Mouse (Mus musculus) stomach, embryonic 14.5 days (tissue): ENCODE measurements around the gene Nxpe3. TPM values are rescaled to one million over a fixed set of nuclear protein-coding genes. Genes with fewer than 3 reads are reported as not detected.
"Not testable (repeated sequence)": the region's sequence is repeated elsewhere in the genome, so short reads cannot be mapped to it uniquely, and the experiment has no call there.

Experiments
- ATAC-seq: fragments of 200-750 bp; cut with Nextera tagmentation; 2 replicates; pipeline ENCODE4 v1.8.0; 2017; ENCODE audit warnings: low read depth, moderate TSS enrichment; ENCODE audit not compliant: insufficient number of reproducible peaks, insufficient read depth, low FRiP score
- H3K27ac ChIP-seq: fragments of 300-500 bp; sonication (generic); 2 replicates; pipeline ENCODE4 v1.5.1; 2014; ENCODE audit warnings: mild to moderate bottlenecking, low read length, moderate library complexity, mixed read lengths
- H3K27me3 ChIP-seq: fragments of 300-500 bp; sonication (generic); 2 replicates; pipeline ENCODE4 v1.6.1; 2014; ENCODE audit warnings: low read length, control low read depth, mixed read lengths; ENCODE audit not compliant: control insufficient read depth, insufficient read depth
- H3K36me3 ChIP-seq: fragments of 300-500 bp; sonication (generic); 2 replicates; pipeline ENCODE4 v1.6.1; 2014; ENCODE audit warnings: mild to moderate bottlenecking, control low read depth, low read length, moderate library complexity, mixed read lengths; ENCODE audit not compliant: control insufficient read depth, insufficient read depth
- H3K4me1 ChIP-seq: fragments of 300-500 bp; sonication (generic); 2 replicates; pipeline ENCODE4 v1.6.1; 2014; ENCODE audit warnings: low read length, control low read depth, mixed read lengths; ENCODE audit not compliant: control insufficient read depth, insufficient read depth
- H3K4me2 ChIP-seq: fragments of 300-500 bp; sonication (generic); replicated peaks from 2 replicates; pipeline ENCODE4 v1.6.1; 2014; ENCODE audit warnings: low read depth, low read length, control low read depth
- H3K4me3 ChIP-seq: fragments of 300-500 bp; sonication (generic); 2 replicates; pipeline ENCODE4 v1.5.1; 2014; ENCODE audit warnings: low read depth, low read length, control low read depth
- H3K9ac ChIP-seq: fragments of 300-500 bp; sonication (generic); replicated peaks from 2 replicates; pipeline ENCODE4 v1.6.1; 2014; ENCODE audit warnings: low read depth, mild to moderate bottlenecking, control low read depth, low read length, moderate library complexity, mixed read lengths
- H3K9me3 ChIP-seq: fragments of 300-500 bp; sonication (generic); 2 replicates; pipeline ENCODE4 v1.6.1; 2016; ENCODE audit warnings: low read depth, low read length, control low read depth; ENCODE audit not compliant: control insufficient read depth
- WGBS: fragments of 180-500 bp; shearing (Covaris S2); extraction: QIAGEN DNeasy Blood & Tissue Kit; methylation state at CpG from one replicate; pipeline ENCODE4 v1.1.7; 2014; 5-methylcytosine and 5-hydroxymethylcytosine counted together
- polyA plus RNA-seq: library from polyadenylated mRNA; unstranded; fragments of >200 nt; fragmentation: Nextera tagmentation; extraction: Ambion mirVana; gene quantifications from 2 replicates; pipeline ENCODE4 v1.2.1, GENCODE M21; 2014

Nxpe3 gene
- polyA plus RNA-seq, 1 experiment from 2014 or later = 0.52 TPM

DNA sequence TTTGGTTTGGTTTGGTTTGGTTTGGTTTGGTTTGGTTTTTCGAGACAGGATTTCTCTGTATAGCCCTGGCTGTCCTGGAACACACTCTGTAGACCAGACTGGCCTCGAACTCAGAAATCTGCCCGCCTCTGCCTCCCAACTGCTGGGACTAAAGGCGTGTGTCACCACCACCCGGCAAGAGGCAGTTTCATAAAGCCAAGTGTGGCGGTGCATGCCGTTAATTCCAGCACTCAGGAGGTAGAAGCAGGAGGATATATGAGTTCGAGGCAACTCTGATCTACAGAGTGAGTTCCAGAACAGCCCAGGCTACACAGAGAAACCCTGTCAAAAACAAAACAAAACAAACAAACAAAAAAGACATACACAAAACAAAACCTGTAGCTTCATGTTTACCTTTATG is 57.4 kb downstream of the Nxpe3 start:
- H3K9me3 ChIP-seq, H3K36me3 ChIP-seq, H3K27me3 ChIP-seq, H3K4me1 ChIP-seq, H3K27ac ChIP-seq, ATAC-seq, H3K9ac ChIP-seq: not testable (repeated sequence)
- Histone ChIP-seq H3K4me2 (peak overlapping the region; percentile 72), H3K4me3 (peak overlapping the region; percentile 61; the same call in 1 of the 2 replicates)
- WGBS = 91% methylated on average over 8 of the region's 8 CpGs

DNA sequence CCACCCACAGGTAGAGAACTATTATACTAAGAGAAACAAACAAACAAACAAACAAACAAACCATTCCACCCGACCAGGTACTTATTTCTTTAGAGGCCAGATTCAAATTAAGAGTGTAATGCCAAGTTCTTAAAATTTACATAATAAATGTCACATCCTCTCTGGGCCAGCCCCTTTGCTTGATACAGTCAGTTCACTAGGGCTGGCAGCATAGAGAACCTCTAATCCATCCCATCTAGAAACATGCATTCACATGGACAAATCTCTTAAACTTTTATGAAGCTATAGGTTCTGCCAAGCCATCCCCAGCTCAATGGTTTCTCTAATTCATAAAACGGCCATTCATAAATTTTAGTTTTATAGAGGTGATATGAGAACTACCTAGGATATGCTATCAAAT is 57.9 kb downstream of the Nxpe3 start:
- H3K9me3 ChIP-seq = no peaks in the 10 kb centered on the region
- no peaks in the 10 kb centered on the region for H3K4me1 ChIP-seq
- no peak overlapping the region for H3K4me2 ChIP-seq
- ATAC-seq = no peak
- no peak overlapping the region for H3K27ac ChIP-seq
- no peak overlapping the region for H3K4me3 ChIP-seq
- no peaks in the 10 kb centered on the region for H3K36me3 ChIP-seq
- WGBS = 65% methylated on average over 2 of the region's 2 CpGs
- H3K9ac ChIP-seq = no peak overlapping the region
- H3K27me3 ChIP-seq = no peaks in the 10 kb centered on the region

DNA sequence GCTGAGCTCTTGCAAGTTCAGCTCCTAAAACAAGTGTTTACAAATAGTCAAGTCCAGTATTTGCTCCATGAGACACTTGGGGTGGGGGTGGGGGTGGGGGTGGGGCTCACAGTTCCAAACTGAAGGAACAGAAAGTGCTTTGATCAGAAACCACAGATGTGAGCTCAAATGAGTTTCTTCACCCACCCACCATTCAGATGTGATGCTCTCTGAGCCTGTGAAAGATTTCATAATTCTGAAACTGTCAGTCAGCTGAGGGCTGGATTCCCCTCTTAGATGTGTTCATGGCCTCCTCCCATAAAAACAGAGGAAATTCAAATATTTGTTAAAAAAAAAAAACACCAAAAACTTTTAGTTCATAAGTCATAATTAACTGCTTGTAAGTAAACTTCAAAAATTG is 59.3 kb downstream of the Nxpe3 start:
- H3K4me3 ChIP-seq = no peak overlapping the region
- no peak overlapping the region for H3K9ac ChIP-seq
- H3K4me2 ChIP-seq = no peak overlapping the region
- no peak for ATAC-seq
- H3K36me3 ChIP-seq = no peaks in the 10 kb centered on the region
- no peaks in the 10 kb centered on the region for H3K4me1 ChIP-seq
- no peak overlapping the region for H3K27ac ChIP-seq
- H3K9me3 ChIP-seq = no peaks in the 10 kb centered on the region
- no peaks in the 10 kb centered on the region for H3K27me3 ChIP-seq

DNA sequence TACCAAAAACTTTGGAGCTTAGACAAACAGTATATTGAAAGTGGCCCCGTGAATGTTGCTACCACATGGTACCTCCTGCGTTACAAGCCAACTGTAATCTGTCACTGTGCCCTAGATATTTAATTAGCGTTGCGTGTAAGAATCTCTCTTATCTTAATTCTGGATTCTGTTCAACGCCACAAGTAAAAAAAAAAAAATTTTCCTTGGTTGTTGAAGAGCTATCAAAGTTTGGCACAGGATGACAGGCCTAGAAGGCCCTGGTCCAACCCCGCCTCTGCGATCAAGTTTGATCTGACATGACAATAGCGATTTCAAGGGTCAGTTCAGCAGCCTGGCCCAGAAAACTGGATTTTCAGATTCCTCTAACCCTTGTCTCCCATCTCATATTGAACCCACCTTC is 62.5 kb downstream of the Nxpe3 start:
- Histone ChIP-seq H3K4me2 (no peak overlapping the region), H3K9me3 (no peaks in the 10 kb centered on the region), H3K27me3 (no peaks in the 10 kb centered on the region), H3K4me1 (no peaks in the 10 kb centered on the region), H3K27ac (no peak overlapping the region), H3K9ac (no peak overlapping the region), H3K4me3 (no peak overlapping the region), H3K36me3 (no peaks in the 10 kb centered on the region; the same call in 1 of the 2 replicates)
- WGBS = 93% methylated on average over 8 of the region's 8 CpGs
- ATAC-seq = no peak

DNA sequence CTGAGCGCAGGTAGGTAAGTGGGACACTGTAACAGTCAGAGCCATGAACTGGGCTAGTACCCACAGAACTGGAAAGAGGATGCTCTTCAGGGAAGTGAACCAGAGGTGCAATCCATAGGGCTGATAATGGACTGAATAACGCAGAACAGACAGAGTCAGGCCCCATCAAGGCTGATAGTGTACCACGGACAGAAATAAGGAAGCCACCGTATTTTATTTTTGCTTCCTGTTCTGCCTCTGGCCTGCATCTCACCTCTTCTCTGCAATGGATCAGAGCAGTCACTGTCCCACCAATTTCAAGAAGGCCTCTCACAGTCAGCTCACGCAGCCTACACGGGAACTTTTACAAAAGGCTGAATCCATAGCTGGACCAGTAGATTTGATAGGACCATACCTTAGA is 63.0 kb downstream of the Nxpe3 start:
- no peak overlapping the region for H3K27ac ChIP-seq
- H3K4me3 ChIP-seq = no peak overlapping the region
- no peaks in the 10 kb centered on the region for H3K4me1 ChIP-seq
- no peaks in the 10 kb centered on the region for H3K9me3 ChIP-seq
- H3K4me2 ChIP-seq = no peak overlapping the region
- no peak for ATAC-seq
- no peaks in the 10 kb centered on the region for H3K27me3 ChIP-seq
- WGBS = 89% methylated on average over 6 of the region's 6 CpGs
- no peaks in the 10 kb centered on the region; the same call in 1 of the 2 replicates for H3K36me3 ChIP-seq
- no peak overlapping the region for H3K9ac ChIP-seq

DNA sequence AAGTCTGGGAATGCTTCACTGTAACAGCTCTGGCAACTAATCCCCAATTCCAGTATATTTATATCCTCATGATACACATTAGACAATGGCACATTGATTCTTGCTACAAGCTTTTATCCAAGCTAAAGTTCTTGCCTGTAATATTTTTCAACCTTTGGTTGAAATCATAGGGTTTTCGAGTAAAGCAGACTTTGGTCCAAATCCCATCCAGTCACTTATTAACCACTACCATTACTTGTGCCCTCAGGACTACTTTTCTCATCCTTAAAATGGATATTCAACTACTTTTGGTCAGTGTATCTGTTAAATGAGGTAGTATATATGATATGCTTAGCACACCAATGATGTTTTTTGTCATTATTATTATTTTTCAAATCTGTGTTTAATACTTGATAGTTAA is 63.6 kb downstream of the Nxpe3 start:
- Histone ChIP-seq H3K4me3 (no peak overlapping the region), H3K36me3 (no peaks in the 10 kb centered on the region; the same call in 1 of the 2 replicates), H3K9me3 (no peaks in the 10 kb centered on the region), H3K27me3 (no peaks in the 10 kb centered on the region), H3K27ac (no peak overlapping the region), H3K4me2 (no peak overlapping the region), H3K9ac (no peak overlapping the region), H3K4me1 (no peaks in the 10 kb centered on the region)
- no peak for ATAC-seq
- 79% methylated on average over 1 of the region's 1 CpGs for WGBS

DNA sequence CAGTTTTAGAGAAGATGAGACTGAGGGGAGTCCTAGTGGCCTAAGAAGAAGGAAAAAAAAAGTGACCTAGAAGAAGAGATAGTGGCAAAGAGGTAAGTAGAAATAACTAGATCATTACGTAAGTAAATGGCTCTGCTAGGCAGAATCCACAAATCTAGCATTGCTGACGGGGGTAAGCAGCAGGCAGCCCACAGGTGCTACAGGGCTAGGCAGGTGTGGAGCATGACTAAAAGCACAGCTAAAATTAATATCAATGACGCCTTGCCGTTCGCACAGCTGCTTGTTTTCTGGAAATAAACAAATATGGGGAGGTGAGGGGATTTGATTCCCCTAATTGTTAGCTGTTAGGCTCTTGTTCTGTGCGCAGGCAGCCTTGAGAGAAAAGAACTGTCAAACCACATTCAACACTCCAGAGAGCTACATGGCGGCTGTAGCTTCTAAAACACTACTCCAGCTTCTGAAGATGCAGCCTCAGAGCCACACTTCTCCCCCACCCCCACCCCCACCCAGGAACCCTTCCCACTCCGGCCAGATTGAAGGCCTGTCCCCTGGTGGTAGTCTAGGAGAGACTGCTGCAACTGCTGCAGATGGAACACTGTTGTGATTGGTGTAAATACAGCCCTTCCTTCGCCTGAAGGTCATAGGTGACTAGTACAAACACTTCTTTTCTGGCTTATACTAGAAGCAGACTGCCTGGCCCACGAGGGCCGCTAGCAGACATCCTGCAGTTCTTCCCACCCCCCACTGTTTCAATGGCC is 71.5 kb downstream of the Nxpe3 start:
- no peak for ATAC-seq
- no peaks in the 10 kb centered on the region for H3K36me3 ChIP-seq
- no peak overlapping the region for H3K4me3 ChIP-seq
- H3K4me1 ChIP-seq = peaks cover 7% of the 10 kb centered on the region; the same call in 1 of the 2 replicates
- 0 out of 2 replicates have a peak overlapping the region, but pooled peaks have one; percentile 50 for H3K4me2 ChIP-seq
- H3K9me3 ChIP-seq = no peaks in the 10 kb centered on the region
- 52% methylated on average over 11 of the region's 11 CpGs for WGBS
- H3K27ac ChIP-seq = no peak overlapping the region
- H3K27me3 ChIP-seq = no peaks in the 10 kb centered on the region
- H3K9ac ChIP-seq = no peak overlapping the region

DNA sequence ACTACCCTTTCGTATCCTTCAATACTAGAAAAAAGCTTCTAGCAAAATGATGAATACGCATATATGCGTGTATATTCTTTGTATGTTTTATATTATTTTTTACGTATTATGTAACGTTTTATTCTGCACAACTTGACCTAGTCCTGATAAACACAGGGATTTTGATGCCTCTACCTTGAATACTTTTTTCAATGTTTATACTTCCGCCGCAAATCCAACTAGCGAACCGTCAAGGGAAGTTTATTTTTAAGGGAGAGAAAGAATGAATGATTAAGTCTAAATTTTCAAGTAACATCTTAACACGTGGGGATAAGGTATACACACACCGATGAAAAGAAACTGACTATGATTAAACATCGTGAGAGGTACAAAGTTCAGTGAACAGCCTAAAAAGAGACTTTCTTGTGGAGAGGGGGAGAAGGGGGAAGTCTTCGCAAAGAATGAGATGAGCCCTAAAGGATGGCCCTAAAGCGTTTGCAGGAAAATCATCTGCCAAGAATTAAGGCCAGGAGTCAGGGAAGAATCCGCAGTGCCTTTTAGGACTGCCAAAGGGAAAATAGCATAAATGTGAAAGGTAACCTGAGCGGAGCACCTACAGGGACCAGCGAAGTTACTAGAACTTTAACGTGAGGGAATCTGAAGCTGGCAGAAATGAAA is 72.2 kb downstream of the Nxpe3 start:
- Histone ChIP-seq H3K36me3 (peaks cover 5% of the 10 kb centered on the region; the same call in 1 of the 2 replicates), H3K4me2 (peak overlapping the region; percentile 50), H3K4me3 (peak overlapping the region; percentile 57), H3K27ac (peak overlapping the region; percentile 77; the same call in 1 of the 2 replicates), H3K9me3 (no peaks in the 10 kb centered on the region), H3K4me1 (peaks cover 7% of the 10 kb centered on the region; the same call in 1 of the 2 replicates), H3K27me3 (no peaks in the 10 kb centered on the region), H3K9ac (no peak overlapping the region)
- ATAC-seq = no peak
- WGBS = 23% methylated on average over 18 of the region's 18 CpGs
